Mouse (Mus musculus) G1E (cell line): Measurements from ENCODE around the gene Adora1.

ENCODE experiments used
- CTCF ChIP-seq: IDR thresholded peaks from 2 replicates; pipeline ENCODE4 v1.5.1; 2012; ENCODE audit warnings: low read depth, low read length, inconsistent platforms, mixed read lengths
- POLR2AphosphoS5 ChIP-seq: IDR thresholded peaks from 2 replicates; pipeline ENCODE4 v1.6.1; 2012; ENCODE audit warnings: low read depth, low read length, inconsistent platforms; ENCODE audit not compliant: insufficient replicate concordance
- TAL1 ChIP-seq: conservative IDR thresholded peaks from 2 replicates; pipeline ENCODE4 v1.6.1; 2012; ENCODE audit warnings: low read depth, low read length, inconsistent platforms, mixed read lengths

- TF ChIP-seq POLR2AphosphoS5, result no peak
- TF ChIP-seq CTCF, result 0 out of 2 replicates have a peak, but pooled peaks have one; percentile 19
- TF ChIP-seq TAL1, result no peak
Measured at GRCm38 (mm10) chr1:134281563-134281962, 46.3 kb upstream of the Adora1 start.
